Mouse (Mus musculus): ENCODE results near the gene Ssu72.
"Not testable (repeated sequence)": the region's sequence is repeated elsewhere in the genome, so short reads cannot be mapped to it uniquely, and the experiment has no call there.

Gene Ssu72

DNA sequence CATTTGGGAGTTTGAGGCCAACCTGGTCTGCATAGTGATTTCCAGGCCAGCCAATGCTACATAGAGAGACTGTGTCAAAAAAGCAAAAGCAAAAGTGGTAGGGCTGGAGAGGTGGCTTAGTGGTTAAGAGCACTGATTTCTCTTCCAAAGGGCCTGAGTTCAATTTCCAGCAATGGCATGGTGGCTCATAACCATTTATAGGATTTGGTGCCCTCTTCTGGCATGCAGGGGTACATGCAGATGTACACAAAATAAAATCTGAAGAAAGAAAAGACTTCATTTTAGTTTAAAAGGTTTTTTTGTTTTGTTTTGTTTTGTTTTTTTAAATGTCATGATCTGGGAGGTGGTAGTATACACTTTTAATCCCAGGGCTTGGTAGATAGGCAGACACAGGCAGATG is 4.2 kb upstream of the Ssu72 start:
- DNase-seq (ENCODE audit: low read depth, low spot score) = no peak

DNA sequence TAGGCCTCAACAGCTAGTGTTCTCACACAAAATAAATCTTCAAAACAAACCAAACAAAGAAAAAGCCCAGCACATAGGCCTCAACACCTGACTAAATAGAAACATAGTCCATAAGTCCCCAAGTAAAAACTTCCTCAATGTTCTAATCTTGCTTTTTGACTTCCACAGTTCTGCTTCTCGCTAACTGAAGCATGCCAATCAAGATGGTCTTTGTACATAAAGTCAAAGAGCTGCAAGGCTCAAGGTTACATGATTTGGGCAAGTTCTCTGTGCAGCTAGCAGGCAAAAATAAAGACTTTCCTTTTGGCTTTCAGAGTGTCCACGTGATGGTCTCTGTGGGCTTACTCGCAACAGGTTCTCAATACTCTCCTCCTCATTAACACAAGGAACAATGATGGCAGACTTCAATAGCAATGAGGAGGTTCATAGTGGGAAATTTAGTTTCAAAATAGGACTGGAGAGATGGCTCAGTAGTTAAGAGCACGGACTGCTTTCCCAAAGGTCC is 1.1 kb upstream of the Ssu72 start:
- DNase-seq (ENCODE audit: low read depth, low spot score) = no peak

DNA sequence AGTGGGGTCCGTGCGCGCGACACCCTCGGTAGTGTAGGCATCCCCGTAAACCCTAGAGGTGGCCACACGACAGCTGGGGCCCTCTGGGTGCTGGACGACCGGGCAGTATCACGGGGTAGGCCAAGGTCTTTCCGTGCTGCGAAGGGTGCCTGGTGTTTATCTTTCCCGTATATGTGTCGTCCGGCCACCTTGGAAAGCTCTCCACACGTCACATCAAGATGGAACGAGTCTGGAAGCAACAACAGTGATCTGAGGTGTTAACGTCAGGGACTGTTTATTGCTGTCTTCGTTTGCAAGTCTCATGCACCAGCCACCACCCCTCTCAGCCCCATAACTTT is 961 bp downstream of the Ssu72 start:
- no peak for DNase-seq (ENCODE audit: low read depth, low spot score)

GRCm38 (mm10) chr4:155708582-155708981 is 4.0 kb downstream of the Ssu72 start:
- no peak for DNase-seq (ENCODE audit: low read depth, low spot score)

DNA sequence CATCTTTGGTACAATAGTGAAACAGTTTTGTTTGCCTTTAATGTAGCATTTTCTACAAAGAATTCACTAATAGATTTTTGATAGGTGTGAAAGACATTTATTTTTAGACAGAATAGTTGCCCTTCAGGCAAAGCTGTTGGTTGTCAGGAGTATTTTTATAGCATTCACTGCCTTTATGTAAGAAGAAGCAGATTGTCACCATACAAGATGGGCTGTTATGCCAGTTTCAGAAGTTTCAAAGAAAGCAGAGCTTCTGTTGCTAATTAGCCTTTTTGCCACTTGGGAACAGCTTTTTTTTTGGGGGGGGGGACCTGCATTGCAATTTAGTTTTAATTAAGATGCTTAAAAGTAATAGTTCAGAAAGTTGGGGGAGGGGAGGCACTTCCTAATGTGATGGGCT is 4.4 kb downstream of the Ssu72 start:
- no peak for DNase-seq (ENCODE audit: low read depth, low spot score)

GRCm38 (mm10) chr4:155710521-155711252 is 6.1 kb downstream of the Ssu72 start:
- no peak for DNase-seq (ENCODE audit: low read depth, low spot score)

DNA sequence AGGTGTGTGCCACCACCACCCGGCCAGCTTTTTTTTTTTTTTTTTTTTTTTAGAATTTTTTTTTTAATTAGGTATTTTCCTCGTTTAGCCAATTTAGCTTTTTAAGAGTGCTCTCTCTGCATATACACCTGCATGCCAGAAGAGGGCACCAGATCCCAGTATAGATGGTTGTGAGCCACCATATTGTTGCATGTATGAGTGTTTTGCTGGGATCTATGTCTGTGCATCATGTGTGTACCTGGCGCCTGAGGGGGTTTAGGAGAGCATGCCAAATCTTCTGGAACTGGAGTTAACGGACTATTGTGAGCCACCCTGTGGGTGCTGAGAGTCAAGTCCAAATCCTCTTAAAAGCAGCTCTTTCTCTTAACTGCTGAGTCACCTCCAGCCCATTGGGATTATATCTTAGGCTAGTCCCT is 17.1 kb downstream of the Ssu72 start:
- DNase-seq (ENCODE audit: low read depth, low spot score) = no peak

DNA sequence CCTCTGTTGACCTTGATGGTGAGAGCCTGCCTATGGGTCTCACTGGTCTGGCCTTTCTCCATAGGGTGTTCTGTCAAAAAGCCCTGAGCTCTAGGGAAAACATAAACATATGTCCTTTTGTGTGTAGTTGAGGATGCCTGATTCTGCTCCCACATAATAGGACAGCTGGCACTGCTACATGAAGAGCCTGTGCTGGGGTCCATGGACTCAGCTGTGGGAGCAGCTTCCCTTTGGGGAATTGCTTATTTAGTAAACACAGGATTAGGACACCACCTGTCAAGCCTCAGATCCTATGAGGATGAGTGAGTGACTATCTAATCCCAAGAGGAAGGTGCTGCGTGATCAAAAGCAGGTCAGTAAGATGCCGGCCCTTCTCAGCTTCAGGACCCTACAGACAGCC is 23.4 kb downstream of the Ssu72 start:
- DNase-seq (ENCODE audit: low read depth, low spot score) = no peak

DNA sequence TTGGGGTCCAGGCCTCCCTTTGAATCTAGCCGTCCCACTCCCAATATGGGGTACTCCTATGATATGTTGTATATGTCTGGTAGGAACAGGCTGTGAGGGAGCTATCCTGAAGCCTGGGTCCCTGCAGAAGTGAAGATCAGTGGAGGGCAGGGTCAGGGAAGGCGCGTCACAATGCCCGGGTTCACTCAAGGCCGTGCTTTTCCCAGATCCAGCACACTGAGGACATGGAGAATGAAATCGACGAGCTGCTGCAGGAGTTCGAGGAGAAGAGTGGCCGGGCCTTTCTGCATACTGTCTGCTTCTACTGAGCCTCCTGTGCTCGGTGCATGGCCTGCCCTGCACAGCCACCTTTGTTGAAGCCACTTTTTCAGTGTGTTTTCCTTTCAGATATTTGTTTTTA is 28.7 kb downstream of the Ssu72 start:
- DNase-seq (ENCODE audit: low read depth, low spot score) = no peak

DNA sequence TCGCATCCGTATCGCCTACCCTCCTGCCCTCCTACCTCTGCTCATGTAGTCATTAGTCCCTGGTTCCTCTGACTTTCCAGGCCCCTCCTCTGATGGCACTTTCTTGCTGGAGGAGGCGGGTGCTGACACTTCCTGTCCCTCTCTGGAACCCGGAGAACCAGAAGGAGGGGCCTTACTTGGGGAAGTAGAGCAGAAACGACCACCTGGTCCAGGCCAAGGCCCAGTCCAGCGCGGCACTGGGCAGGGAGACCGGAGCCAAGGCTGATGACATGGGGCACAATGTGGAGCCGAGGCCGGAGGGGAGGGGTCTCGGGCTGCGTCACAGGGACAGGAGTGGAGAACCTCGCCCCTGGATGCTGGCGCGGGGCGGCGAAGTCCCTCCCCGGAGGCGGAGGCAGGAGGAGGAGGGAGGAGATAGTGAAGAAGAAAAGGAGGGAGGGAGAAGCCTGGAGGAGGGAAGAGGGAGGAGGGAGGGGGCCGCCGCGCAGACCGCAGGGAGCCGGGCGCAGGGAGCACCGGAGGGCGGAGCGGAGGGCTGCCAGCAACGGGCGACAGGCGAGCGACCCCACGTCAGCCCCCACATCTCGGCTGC is 29.8 kb downstream of the Ssu72 start, which contains the start of gene Tmem240:
TSS of gene Tmem240 (plus strand) at position 451 of the 592 bp plus-strand sequence.
- DNase-seq (ENCODE audit: low read depth, low spot score) = peak; percentile 94

DNA sequence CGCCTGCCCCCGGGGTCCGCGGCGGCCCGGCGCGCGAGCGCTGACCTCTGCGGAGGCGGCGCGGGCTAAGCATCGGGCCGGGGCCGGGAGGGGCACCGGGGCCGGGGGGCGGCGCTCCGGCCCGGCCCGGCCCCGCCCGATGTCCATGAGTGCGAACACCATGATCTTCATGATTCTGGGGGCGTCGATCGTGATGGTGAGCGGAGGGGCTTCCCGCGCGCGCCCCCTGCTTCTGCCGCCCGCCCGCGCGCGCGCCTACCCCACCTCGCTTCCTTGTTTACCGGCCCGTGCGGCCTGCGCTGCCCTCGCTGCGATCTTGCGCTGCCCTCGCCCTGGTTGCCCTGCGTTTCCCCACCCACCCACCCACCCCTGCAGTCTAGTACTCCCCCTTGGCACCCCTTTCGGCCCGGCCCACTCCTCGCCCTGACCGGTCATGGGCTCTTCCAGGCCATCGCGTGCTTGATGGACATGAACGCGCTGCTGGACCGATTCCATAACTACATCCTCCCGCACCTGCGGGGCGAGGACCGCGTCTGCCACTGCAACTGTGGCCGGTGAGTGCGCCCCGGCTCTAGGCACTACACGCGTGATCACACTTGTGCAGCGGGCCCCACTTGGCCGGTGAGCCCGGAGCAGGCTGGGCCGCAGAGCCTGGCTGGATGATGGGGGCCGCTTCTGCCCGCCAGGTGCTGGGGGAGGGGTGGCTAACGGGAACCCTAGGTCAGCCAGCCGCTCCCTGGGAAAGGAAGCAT is 30.5 kb downstream of the Ssu72 start:
- DNase-seq (ENCODE audit: low read depth, low spot score) = peak; percentile 37

GRCm38 (mm10) chr4:155735788-155736187 is 31.2 kb downstream of the Ssu72 start:
- no peak for DNase-seq (ENCODE audit: low read depth, low spot score)

DNA sequence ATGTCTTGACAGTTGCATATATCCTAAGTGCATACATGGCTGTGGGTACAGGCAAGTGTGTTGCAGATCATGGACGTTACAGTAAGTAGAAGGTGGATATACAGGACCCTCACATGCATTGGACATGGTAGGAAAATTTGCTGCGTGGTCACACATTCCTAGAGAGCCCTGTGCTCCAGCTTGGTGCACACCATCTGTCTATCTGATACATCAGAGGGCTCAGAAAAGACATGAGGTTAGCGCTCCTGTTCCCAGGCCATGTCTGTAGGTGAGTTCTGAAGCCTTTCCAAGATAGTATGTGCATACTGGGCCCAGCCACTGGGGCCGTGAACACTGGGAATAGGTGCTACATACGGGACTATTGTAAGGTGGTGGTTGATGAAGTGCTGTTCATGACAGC is 31.8 kb downstream of the Ssu72 start:
- DNase-seq (ENCODE audit: low read depth, low spot score) = no peak

DNA sequence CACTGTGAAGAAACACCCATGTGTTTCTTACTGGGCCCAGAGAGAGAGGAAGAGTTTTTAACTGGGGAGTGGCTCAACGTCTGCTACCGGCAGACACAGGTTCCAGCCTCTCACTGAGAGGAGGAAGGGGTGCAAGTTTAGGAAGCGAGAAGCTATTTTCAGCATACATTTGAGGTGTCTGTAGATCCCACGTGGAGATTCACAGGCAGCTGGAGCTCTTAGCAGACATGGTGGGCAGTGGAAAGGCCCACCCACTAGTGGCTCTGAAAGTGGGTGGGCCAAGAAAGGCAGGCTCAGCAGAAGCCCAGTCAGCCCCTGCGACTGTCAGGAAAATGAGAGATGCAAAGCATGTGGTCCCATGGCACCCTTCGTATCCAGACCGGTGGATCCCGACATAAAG is 33.7 kb downstream of the Ssu72 start:
- no peak for DNase-seq (ENCODE audit: low read depth, low spot score)

DNA sequence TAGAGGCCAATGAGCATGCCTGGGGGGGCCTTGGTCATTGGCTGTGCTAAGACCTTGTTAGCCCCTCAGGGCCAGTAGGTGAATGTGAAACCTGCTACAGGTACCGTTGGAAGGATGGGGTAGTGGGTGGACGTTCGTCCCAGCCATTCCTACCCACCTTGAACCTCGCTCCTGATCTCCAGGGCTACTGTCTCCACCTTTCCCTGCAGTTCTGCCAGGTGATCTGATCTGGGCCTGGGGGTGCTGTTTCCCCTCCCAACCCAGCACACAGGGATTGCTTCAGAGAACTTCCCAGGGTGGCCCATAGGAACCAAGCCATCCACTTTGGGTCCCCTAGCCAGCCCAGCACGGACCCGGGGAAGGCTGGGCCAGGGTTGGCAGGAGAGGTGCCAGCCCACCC is 34.6 kb downstream of the Ssu72 start:
- DNase-seq (ENCODE audit: low read depth, low spot score) = no peak

DNA sequence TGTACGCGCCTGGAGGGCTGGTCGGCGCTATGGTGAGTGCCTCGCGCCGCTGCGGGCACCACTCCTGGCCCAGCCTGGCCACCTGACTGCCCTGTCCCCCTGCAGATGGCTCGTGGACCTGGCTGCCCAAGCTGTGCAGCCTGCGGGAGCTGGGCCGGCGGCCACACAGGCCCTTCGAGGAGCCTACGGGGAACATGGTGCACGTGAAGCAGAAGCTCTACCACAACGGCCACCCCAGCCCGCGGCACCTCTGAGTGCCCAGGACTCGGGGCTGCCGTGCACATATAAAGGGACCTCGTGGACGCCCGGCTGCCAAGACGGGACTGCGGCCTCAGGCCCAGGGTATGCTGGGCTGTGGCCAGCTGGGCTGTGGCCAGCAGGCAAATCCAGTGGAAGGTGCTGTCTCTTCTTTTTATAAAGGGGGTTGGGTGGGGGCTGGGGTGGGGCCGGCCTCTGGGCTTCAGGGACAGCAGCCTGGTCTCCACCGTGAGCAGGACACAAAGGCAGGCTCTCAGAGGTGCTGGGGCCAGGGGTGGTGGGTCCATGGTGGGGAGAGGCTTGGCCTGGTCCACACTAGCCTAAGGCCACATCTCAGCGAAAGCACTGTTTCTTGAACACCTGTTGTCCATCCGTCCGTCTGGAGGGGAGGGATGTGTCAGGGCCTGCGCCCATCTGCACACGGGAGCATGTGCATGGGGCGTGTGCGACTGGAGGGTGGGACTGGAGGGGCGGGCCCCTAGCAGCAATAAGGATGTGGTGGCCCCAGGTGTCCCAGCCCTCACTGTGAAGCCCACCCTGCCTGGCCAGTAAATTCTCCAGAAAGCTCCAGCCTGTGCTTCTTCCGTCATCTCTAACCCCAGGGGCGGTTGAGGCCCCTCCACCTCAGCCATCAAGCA is 35.4 kb downstream of the Ssu72 start:
- no peak for DNase-seq (ENCODE audit: low read depth, low spot score)

DNA sequence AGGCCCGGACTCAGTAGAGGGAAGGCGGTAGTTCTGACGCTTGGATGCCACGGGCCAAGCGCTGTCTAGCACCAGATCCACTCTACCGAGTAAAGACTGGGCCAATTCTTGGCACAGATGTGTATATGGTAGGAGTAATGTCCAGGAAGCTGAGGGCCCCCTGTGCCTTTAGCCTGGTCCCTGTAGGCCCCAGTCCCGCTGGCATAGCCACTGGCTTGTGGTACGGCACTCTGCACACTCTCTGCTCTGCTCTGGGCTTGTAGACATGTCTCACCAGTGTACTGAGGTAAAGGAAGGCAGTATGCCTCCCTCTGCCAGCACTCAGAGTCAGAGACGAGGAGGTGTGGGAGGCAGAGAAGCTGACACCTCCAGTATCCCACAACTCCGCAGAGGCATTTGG is 36.1 kb downstream of the Ssu72 start:
- DNase-seq (ENCODE audit: low read depth, low spot score) = not testable (repeated sequence)

- DNase-seq (ENCODE audit: low read depth, low spot score) = no peak
Observed at GRCm38 (mm10) chr4:155742684-155743083, 38.1 kb downstream of the Ssu72 start.

DNA sequence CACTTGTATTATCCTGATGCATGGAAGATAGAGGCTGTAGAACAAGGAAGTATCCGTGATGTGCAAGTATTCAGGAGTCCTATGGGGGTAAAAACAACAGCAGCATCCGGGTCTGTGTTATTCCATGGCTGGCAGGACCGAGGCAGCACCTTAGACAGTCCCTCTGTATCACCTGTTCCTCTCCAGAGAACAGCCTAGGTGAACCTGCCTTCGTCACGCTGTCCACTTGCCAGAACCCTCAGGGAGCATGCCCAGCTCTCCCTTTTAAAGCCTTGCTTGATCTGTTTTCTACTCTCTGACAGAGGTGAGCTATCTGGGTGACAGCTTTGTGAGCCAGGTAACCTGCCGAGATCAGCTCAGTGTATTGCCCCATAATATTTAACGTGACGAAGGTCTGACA is 39.9 kb downstream of the Ssu72 start:
- no peak for DNase-seq (ENCODE audit: low read depth, low spot score)

GRCm38 (mm10) chr4:155745136-155745535 is 40.5 kb downstream of the Ssu72 start:
- no peak for DNase-seq (ENCODE audit: low read depth, low spot score)

DNA sequence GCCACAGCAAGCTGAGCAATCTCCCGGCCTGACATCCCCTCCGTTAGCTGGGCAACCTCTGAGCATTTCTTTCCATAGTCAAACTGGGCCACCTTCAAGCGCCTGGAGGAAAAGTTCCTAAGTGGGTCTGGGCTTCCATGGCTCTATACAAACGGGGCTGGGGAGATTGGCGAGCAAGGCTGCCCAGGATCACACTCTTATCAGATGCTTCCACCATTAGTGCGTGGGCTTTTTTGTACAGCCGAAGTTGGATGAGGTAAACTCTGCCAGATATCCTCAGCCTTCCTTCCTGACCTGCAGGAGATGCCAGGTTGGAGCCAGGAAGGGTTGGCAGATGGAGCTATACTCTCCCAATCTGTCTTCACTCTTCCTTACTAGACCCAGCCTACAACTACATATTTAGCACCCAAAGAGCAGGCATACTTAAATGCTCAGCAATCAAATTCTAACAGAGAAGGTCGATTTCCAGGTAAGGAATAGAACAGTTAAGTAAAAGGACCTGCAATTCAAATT is 41.5 kb downstream of the Ssu72 start:
- no peak for DNase-seq (ENCODE audit: low read depth, low spot score)
